Mouse (Mus musculus) cerebellum, adult 9-11 months (tissue): ENCODE data around the gene Hsd17b12.
A peak's percentile ranks its signal among the peaks of the same experiment; 100 is the strongest.

Source experiments
- DNase-seq: peaks from one replicate; pipeline ENCODE4 v3.0.0; 2022

Hsd17b12 gene

DNA sequence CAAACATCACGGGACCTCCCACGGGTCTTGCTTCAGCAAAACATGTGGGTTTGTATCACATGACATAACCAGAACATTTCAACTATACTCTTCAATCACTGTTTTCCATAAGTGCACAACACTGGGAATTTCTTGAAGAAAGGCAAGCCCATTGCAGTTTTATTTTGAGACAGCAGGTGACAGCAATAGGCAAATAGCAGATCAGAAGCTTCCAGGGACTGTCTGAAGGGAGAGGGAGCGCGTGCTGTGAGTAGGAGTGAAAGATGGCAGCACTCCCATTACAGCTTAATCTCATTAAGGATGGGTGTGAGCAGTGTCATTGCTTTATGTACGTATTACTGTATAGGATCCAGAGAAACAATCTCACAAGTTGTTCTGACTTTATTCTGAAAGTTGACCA, 88.3 kb downstream of the Hsd17b12 start:
- DNase-seq = no peak

DNA sequence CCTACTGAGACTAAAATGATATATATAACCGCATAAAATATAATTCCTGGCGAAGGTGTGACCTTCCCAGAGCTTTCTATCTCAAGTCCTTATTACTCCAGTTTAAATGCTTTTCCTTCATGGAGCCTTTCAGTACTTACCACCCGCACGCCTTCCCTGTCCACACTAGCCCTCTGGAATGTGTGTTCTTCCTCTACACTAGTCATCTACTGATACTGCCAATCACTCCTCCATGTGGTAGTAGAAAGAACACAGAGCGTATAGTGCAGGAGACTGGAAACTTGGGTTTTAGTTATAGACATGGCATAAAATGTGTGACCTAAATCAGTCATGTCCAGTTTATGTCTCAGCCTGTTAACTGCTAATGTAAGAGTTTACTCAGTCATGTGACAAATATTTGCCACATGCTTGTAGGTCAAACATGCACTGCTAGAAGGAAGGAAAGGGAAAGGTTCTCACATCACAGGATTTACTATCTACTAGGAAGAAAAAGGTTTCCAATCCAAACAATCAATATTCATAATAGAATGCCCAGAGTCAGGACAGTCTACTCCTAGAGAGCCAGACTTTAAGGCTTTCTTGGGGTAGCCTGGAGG, 91.1 kb downstream of the Hsd17b12 start:
- DNase-seq = no peak

DNA sequence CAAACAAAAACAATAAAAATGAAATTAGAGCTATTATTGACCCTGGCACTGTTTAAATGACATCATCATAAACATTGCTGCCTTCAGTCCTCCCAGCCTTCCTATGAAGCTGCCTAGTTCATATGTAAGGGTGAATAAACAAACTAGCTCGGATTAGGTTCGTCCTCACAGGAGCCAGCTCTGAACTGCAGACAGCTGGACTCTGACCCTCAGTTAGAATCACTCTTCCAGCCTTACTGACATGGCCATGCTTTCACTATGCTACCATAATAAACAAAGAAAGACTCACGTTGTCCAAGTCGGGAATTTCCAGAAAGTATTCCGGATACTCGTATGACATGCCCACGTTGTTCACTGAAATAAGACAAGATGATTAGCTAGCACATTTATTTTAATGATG, 91.6 kb downstream of the Hsd17b12 start:
- DNase-seq = no peak

DNA sequence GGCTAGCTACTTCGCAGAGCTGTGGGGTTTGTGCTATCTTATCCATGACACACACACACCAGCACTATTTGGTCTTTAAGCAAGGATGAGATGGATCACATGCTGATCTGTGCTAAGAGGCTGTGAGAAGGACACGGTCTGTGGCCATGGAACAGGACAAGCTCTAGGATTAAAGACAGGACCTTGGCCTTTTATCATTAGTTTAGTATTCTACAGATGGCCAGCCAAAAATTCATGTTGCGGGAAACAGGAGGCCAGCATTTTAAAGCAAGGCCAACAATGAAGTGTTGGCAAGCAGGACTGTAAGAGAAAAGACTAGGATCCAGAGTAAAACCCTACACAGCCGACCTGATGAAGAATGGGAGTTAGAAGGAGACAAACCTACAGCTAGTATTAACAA, 95.0 kb downstream of the Hsd17b12 start:
- DNase-seq = no peak

GRCm38 (mm10) chr2:94059459-94059858, 98.3 kb downstream of the Hsd17b12 start:
- DNase-seq = no peak

- peak; percentile 39 for DNase-seq
Observed at GRCm38 (mm10) chr2:94054813-94055212, 103.0 kb downstream of the Hsd17b12 start.

GRCm38 (mm10) chr2:94051952-94052351, 105.8 kb downstream of the Hsd17b12 start:
- DNase-seq = no peak

DNA sequence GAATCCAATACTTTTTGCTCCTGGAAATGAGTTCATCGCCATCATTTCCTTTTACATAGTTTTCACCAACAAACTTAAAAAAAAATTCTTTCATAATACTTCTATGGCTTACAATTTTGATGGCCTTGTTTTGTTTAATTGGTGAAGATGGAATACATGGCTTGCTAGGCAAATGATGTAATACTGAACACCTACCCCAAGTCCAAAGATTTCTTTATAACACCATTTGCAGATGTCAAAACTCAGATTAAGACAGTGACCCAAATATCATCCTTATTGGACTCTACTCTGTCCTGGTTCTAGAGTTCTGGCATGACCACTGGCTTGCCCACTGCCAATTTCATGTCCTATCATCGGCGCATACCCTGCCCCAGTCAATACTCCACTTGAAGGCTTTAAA, 106.9 kb downstream of the Hsd17b12 start:
- no peak for DNase-seq

DNA sequence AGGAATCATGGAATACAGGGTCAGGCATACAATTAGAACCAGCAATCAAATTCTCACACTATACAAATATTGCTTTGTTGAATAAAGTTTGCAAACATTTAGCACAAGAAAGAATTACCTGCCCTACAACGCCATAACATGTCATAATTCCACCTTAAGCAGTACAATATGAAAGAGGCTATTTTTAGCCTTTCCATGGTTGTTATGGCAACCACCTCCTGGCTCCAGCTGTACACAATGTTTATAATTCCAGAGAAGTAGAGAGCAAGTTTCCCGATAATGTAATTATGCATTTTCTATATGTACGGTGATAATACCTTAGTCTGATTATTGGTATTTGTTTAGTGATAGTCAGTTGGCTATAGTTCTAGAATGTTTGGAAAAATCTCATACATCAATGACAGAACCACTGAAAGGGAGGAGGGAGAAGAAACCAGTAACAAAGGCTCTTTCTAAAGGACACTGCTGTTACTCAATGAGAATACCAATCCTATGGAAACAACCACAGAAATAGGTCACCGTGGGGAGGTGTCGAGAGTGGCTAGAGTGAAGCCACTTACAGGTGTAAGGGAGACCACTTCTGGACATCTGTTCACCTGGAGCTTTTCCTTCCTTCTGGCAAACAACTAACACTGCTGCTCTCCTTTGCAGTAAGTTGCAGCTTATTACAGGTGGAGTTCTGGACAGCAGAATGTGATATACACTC, 108.1 kb downstream of the Hsd17b12 start:
- no peak for DNase-seq

DNA sequence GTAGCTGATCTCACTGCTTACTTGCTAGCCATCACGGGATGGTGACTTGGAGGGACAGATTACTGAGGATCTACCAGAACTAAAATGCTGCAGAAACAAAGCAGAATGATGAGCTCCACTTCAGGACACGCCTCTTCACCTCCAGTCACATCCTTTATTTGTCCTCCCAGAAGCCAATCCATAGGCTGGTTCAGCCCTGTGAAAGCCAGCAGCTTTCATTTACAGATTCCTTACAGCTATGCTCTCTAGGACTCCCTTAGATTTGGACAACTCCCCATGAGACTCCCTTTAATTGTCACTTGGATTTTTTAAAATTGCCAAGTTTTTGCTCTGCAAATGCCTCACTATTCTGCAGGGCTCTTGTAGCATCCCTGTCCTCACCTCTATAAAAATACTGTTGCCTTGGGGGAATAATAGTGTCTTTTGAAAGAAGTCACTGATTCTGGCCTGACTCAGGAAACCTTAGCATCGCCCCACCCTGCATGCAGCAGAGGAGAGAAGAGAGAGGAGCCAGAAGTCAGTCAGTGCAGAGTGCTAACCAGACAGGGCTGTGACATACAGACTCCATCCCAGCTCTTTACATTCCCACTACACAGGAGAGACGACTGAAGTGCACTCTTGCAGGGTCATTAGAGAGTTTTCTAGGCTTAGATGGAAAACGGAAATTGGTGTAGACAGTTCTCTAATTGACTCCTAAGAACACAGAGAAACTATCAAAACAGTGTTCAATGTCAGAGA, 108.9 kb downstream of the Hsd17b12 start:
- no peak for DNase-seq

GRCm38 (mm10) chr2:94048271-94048670, 109.5 kb downstream of the Hsd17b12 start:
- no peak for DNase-seq

DNA sequence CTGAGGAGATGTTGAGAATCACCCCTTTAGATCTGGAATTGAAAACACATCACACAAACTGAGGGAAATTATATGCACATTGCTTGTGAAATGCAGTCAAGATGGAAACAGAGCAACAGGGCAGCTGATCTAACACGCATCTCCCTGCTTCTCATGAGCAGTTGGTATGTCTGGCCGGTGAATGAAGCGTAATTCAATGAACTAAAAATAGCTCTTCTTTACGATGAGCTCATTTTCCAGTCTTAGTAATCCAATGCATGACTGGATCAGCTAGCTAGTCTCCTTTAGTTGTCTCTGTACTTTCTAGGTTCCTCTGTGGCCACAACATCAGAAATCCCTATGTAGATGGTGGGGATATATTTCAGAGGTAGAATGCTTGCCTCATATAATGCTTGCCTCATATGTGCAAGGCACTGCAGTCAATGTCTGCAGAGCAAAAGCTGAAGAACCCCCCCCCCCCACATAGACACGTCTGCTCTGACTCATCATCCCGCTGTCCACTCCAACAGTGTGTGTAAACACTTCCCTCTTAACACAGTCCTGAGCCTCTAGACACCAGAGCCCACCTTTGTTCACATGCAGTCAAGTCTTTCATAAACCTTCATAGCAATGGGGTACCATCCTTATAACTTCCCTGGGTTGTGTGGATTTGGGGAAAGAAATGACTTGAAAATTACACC, 112.2 kb downstream of the Hsd17b12 start:
- DNase-seq = peak; percentile 14

DNA sequence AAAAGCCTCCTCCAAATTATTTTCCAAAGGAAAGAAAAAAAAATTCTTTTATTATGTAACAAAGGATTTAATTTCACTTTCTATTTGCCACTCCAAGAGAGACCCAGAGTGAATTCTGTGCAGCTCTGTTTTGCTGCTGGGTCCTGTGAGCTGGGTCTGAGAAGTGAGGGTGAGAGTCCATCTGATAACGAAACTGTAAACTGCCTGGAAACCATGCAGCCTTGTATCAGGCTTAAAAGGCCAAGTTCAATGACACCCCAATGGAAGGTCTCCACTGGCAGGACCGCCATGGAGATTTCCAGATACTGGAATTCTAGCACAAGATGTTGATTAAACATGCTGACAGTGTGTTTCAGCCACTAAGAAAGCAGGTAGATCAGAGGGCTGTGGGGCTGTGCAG, 113.6 kb downstream of the Hsd17b12 start:
- no peak for DNase-seq

GRCm38 (mm10) chr2:94043662-94044061, 114.1 kb downstream of the Hsd17b12 start:
- no peak for DNase-seq

DNA sequence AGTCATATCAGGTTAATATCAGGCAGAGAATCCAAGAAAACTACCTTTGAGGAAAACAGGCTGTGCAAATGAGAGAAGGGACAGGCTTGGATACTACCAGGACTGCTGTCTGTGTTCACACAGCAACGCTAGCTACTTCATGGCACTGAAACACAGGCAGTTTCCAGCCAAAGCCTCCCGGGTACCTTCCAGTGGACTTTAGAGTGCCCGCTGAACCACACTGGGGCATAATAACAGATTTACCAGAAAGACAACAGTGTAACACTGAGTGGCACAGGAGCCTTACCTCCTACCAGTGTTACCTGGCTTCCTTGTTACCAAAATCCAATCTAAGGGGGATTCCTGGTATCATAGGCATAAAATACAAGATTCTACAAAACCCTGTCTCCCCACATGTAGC, 115.3 kb downstream of the Hsd17b12 start:
- no peak for DNase-seq

- no peak for DNase-seq
Observed at GRCm38 (mm10) chr2:94040391-94041125, 117.2 kb downstream of the Hsd17b12 start.

DNA sequence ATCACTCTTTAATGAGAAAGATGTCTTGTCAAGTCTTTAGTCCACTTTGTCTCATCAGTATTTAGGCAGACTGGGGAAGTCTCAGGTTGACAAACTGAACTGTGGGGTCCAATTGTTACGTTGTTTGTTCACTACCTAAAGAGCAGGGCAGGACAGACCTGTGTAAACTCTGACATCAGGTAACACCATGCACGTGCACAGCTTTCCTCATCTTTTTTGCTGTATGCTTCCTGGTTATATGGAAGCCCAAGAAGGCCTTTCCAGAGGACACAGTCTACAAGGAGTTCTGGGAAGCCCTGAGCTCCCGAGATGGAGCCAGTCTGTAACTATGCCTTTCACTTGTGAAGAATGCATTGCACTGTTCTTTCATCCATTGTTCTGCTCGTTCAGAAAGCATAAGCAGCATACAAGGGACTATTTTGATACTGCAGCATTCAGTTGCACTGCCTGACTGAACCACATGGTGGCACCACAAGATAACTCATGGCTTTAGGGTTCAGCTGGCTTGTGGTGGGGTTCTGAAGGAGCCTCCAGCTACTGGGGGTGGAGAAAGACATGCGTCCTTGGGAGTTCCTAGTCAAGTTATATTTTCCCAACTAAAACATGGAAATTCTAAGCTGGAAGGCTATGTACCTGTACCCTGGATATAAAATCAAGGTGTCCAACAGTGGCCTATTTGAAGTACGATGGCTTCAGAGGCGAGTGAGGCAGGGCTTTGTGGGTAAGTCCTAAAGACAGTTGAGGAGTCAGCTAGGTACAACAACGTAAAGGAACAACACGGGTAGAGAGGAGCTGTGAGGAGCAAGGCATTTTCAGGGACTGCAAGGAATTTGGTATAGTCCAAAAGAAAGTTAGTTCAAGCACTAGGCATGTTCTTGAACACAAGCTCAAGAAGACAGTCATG, 122.1 kb downstream of the Hsd17b12 start:
- peak; percentile 64 for DNase-seq

- no peak for DNase-seq
Observed at GRCm38 (mm10) chr2:94030602-94031001, 127.2 kb downstream of the Hsd17b12 start.

DNA sequence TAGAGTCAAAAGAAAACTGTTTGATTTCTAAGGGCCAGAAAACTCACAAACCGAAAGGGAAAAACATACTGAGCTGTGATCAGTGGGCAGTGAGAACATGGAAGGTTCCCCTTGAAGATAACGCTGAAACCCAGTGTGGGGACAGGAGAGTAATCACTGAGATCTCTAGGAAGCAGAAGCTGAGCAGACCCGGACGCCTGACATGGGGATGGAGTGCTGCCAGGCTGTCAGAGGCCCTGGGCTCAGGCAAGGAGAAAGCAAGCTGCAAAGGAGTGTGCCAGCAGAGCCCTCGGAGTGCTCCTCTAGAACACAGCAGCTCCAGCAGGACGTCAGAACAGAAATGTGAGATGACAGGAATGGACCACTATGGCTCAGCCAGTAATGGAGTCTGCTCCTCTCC, 133.1 kb downstream of the Hsd17b12 start:
- no peak for DNase-seq

- peak; percentile 90 for DNase-seq
Observed at GRCm38 (mm10) chr2:94010335-94011291, 147.2 kb downstream of the Hsd17b12 start, which contains the start of gene Alkbh3. Gene Alkbh3 (minus strand): TSS chr2:94010807.
